24 mouse cellular contexts compared by ENCODE assay signal in genomic region chrY:90717496-90717895, GRCm38 (mm10). TPM values are rescaled to one million over a fixed set of nuclear protein-coding genes. Genes with fewer than 3 reads are reported as not detected.
DNase-seq lines count a peak whose midpoint lies in the region; TF ChIP-seq lines count a peak whose summit lies in the region.
"Not testable (repeated sequence)": the region's sequence is repeated elsewhere in the genome, so short reads cannot be mapped to it uniquely, and the experiment has no call there.
"Had no signal": no experiment of that assay in that cellular context is flagged by ENCODE, and none has a peak within 500 bp of the region (broad histone marks: within the 10 kb centered on the region; RNA-seq: fewer than 3 reads in every experiment).

No protein-coding gene starts in this region.

- not testable (repeated sequence) for H3K9ac ChIP-seq in heart, adult 2 months (ENCODE audit: low read depth, low read length)

- not testable (repeated sequence) for H3K36me3 ChIP-seq in heart, adult 2 months (ENCODE audit: control insufficient read depth, insufficient read depth, low read length); thymus, adult 2 months (ENCODE audit: control insufficient read depth, insufficient read depth, low read length)

- WGBS in heart, adult 2 months = 61% methylated on average over 7 of the region's 7 CpGs
- 75% methylated on average over 7 of the region's 7 CpGs for WGBS in thymus, adult 2 months

- H3K4me1 ChIP-seq in heart, adult 2 months (ENCODE audit: control insufficient read depth, insufficient read depth, low read length); thymus, adult 2 months (replicated peaks; ENCODE audit: control insufficient read depth, insufficient read depth, low read length): not testable (repeated sequence)

- H3K27ac ChIP-seq in heart, adult 2 months; thymus, adult 2 months (ENCODE audit: control insufficient read depth, insufficient read depth, low read length): not testable (repeated sequence)

- not testable (repeated sequence) for H3K79me2 ChIP-seq in heart, adult 2 months (replicated peaks; ENCODE audit: control insufficient read depth, insufficient read depth, low read length)

- not testable (repeated sequence) for TF ChIP-seq CTCF in heart, adult 2 months (IDR thresholded peaks at IDR 0.05); thymus, adult 2 months (IDR thresholded peaks at IDR 0.05; ENCODE audit: borderline replicate concordance, control insufficient read depth, extremely low read depth, insufficient read depth, low read length, poor library complexity)

- not testable (repeated sequence) for H3K4me3 ChIP-seq in heart, adult 2 months; thymus, adult 2 months (ENCODE audit: control insufficient read depth, insufficient read depth, low read length)

- peak; percentile 13 for DNase-seq in adrenal gland, adult 2 months
- DNase-seq in cerebellum, postnatal 25 days = peak; percentile 9 to 14
- peak; percentile 7 to 50 for DNase-seq in heart, adult 2 months
- DNase-seq in lung, postnatal 4 days = peak; percentile 22 to 46
- DNase-seq in right cerebral cortex, postnatal 25 days = peak; percentile 23
- peak; percentile 19 for DNase-seq in thymus, adult 2 months
- peak; percentile 19 for DNase-seq in urinary bladder, postnatal 25 days (ENCODE audit: low spot score)

- intact Hi-C loops in heart, adult 2 months (cut with DNase I) = not testable (repeated sequence)

- TF ChIP-seq EP300 in heart, adult 2 months (IDR thresholded peaks at IDR 0.05; ENCODE audit: insufficient read depth, low read depth, low read length) = not testable (repeated sequence)

- H3K27me3 ChIP-seq in heart, adult 2 months (ENCODE audit: control insufficient read depth, insufficient read depth, low read length); thymus, adult 2 months (ENCODE audit: control insufficient read depth, insufficient read depth, low read length): not testable (repeated sequence)

- TF ChIP-seq POLR2A in heart, adult 2 months (IDR thresholded peaks at IDR 0.05; ENCODE audit: insufficient read depth, low read depth, low read length); thymus, adult 2 months (IDR thresholded peaks at IDR 0.05; ENCODE audit: control insufficient read depth, extremely low read depth, insufficient read depth, low read length, poor library complexity): not testable (repeated sequence)

RNA-seq across cellular contexts. Expression of gene Gm21860, which starts 37.1 kb away (rescaled TPM):
- total RNA-seq in adrenal gland, adult 2 months (2021) = not detected
- polyA plus RNA-seq in adrenal gland, adult 2 months (2012; rRNA removed) = not detected in 2 replicates
- total RNA-seq in heart, adult 2 months (2021) = not detected
- polyA plus RNA-seq in heart, adult 2 months (2012; rRNA removed) = not detected in 2 replicates
- polyA plus RNA-seq in thymus, adult 2 months (2012; rRNA removed) = not detected in 2 replicates
- total RNA-seq: adrenal gland, adult 18-20 months; adrenal gland, postnatal 36 days; gastrocnemius, adult 18-20 months; gastrocnemius, postnatal 25 days; granulocyte monocyte progenitor cell, adult 5-6 weeks; heart, postnatal 10 days; hematopoietic stem cell, adult 5-6 weeks; hindbrain, postnatal 0 days; MEL had no signal
- polyA plus RNA-seq: C2C12; embryonic facial prominence, embryonic 13.5 days; forebrain, embryonic 12.5 days; forebrain, embryonic 16.5 days; frontal cortex, adult 2 months; heart, embryonic 10.5 days; heart, embryonic 14.5 days; hindbrain, embryonic 13.5 days; hindbrain, postnatal 0 days had no signal
